Mouse (Mus musculus): Measurements from ENCODE around the gene Phex. TPM values are rescaled to one million over a fixed set of nuclear protein-coding genes. Genes with fewer than 3 reads are reported as not detected.

Gene Phex
- polyA plus RNA-seq (2012; rRNA removed): 0.95 and 1.1 TPM in 2 replicates

- WGBS: 36% methylated on average over 5 of the region's 5 CpGs
- no peak for DNase-seq
- TF ChIP-seq POLR2A (IDR thresholded peaks at IDR 0.05; ENCODE audit: borderline replicate concordance, insufficient read depth, low read length) (no peak), CTCF (IDR thresholded peaks at IDR 0.05; ENCODE audit: borderline replicate concordance, insufficient read depth, low read depth, low read length) (no peak)
- Histone ChIP-seq H3K4me1 (ENCODE audit: control insufficient read depth, insufficient read depth, low read length) (no peaks in the 10 kb centered on the region), H3K4me3 (replicated peaks; ENCODE audit: insufficient read depth, low read depth, low read length) (no peak within 1 kb of the TSS), H3K27ac (ENCODE audit: insufficient read depth, low read length) (no peak within 1 kb of the TSS), H3K27me3 (ENCODE audit: control insufficient read depth, insufficient read depth, low read length) (no peaks in the 10 kb centered on the region)
Observed at GRCm38 (mm10) chrX:157415212-157415611, at the start of gene Phex. TSS of gene Phex (minus strand) at chrX:157415312.

- Histone ChIP-seq H3K27ac (ENCODE audit: insufficient read depth, low read length) (no peak overlapping the region), H3K4me3 (replicated peaks; ENCODE audit: insufficient read depth, low read depth, low read length) (no peak overlapping the region), H3K27me3 (ENCODE audit: control insufficient read depth, insufficient read depth, low read length) (no peaks in the 10 kb centered on the region), H3K4me1 (ENCODE audit: control insufficient read depth, insufficient read depth, low read length) (no peaks in the 10 kb centered on the region)
- TF ChIP-seq CTCF (IDR thresholded peaks at IDR 0.05; ENCODE audit: borderline replicate concordance, insufficient read depth, low read depth, low read length) (no peak), POLR2A (IDR thresholded peaks at IDR 0.05; ENCODE audit: borderline replicate concordance, insufficient read depth, low read length) (no peak)
- peak in 1 of 2 experiments; percentile 26 for DNase-seq
- 62% methylated on average over 3 of the region's 3 CpGs for WGBS
Observed at GRCm38 (mm10) chrX:157462716-157463115, 47.6 kb upstream of the Phex start.

DNA sequence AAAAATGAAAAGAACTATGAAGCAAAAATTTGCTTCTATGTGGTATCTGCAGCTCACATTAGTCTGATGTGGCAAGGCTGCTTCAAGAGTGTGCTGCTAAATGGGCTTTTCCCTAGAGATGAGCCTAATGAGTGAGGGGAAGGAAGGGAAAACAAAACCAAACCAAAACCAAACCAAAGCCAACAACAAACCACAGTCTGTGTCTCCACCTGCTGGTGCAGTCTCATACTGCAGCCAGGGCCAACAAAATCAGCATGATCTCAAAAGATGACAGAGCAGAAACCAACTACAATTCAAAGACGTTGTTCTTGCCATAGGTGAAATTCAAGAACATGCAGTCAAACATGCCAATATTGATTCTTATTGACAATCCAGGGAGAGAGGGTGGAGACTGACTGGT is 39.3 kb upstream of the Phex start:
- whole genome bisulfite sequencing: 8% methylated on average over 1 of the region's 1 CpGs

DNA sequence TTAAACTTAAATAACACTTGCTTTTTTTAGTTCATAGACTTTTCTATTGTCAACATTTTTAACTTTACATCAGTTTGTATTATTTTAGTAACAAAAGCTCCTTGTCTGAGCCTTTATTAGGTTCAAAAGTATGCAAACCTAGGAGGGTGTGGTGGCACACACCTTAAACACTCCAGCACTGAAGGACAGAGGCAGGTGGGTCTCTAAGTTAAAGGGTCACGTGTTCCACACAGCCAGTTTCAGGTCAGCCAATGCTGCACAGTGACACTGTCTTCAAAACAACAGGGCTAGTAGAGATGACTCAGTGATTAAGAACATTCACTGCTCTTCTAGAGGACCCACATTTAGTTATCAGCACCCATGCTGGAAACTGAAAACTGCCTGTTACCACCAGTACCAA is 33.9 kb upstream of the Phex start:
- H3K4me3 ChIP-seq (replicated peaks; ENCODE audit: insufficient read depth, low read depth, low read length): no peak overlapping the region
- DNase-seq: no peak
- H3K27me3 ChIP-seq (ENCODE audit: control insufficient read depth, insufficient read depth, low read length): no peaks in the 10 kb centered on the region
- no peaks in the 10 kb centered on the region for H3K4me1 ChIP-seq (ENCODE audit: control insufficient read depth, insufficient read depth, low read length)
- H3K27ac ChIP-seq (ENCODE audit: insufficient read depth, low read length): no peak overlapping the region
- WGBS: 85% methylated on average over 1 of the region's 1 CpGs
- TF ChIP-seq CTCF (IDR thresholded peaks at IDR 0.05; ENCODE audit: borderline replicate concordance, insufficient read depth, low read depth, low read length): no peak
- TF ChIP-seq POLR2A (IDR thresholded peaks at IDR 0.05; ENCODE audit: borderline replicate concordance, insufficient read depth, low read length): no peak

More for the DNA sequence above, 39.3 kb upstream of the Phex start:
- no peak for TF ChIP-seq POLR2A (IDR thresholded peaks at IDR 0.05; ENCODE audit: borderline replicate concordance, insufficient read depth, low read length)
- TF ChIP-seq CTCF (IDR thresholded peaks at IDR 0.05; ENCODE audit: borderline replicate concordance, insufficient read depth, low read depth, low read length): peak; percentile 83
- H3K27me3 ChIP-seq (ENCODE audit: control insufficient read depth, insufficient read depth, low read length): no peaks in the 10 kb centered on the region
- peak; percentile 43 to 71 for DNase-seq
- no peak overlapping the region for H3K27ac ChIP-seq (ENCODE audit: insufficient read depth, low read length)
- H3K4me1 ChIP-seq (ENCODE audit: control insufficient read depth, insufficient read depth, low read length): no peaks in the 10 kb centered on the region
- H3K4me3 ChIP-seq (replicated peaks; ENCODE audit: insufficient read depth, low read depth, low read length): no peak overlapping the region

DNA sequence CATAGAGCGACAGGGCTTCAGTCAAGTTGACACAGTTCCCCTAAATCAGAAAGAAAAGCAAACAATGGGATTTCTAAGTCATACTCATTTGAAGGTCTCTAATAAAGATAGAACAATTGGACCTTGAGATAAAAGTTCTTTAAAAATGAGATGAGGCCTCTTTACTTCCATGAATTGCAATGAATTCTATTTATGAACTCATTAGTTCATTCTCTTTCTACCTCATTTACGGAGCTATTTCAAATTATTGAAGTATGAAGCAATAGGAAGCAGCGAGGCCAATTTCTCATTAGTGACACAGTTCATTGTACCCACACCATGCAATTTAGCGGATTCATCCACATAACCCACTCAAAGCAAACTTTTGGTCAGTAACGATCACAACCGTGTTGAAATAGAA is 32.3 kb upstream of the Phex start:
- Histone ChIP-seq H3K27me3 (ENCODE audit: control insufficient read depth, insufficient read depth, low read length) (no peaks in the 10 kb centered on the region), H3K4me1 (ENCODE audit: control insufficient read depth, insufficient read depth, low read length) (no peaks in the 10 kb centered on the region), H3K27ac (ENCODE audit: insufficient read depth, low read length) (no peak overlapping the region), H3K4me3 (replicated peaks; ENCODE audit: insufficient read depth, low read depth, low read length) (no peak overlapping the region)
- DNase-seq: no peak
- 88% methylated on average over 6 of the region's 6 CpGs for WGBS
- no peak for TF ChIP-seq POLR2A (IDR thresholded peaks at IDR 0.05; ENCODE audit: borderline replicate concordance, insufficient read depth, low read length)
- no peak for TF ChIP-seq CTCF (IDR thresholded peaks at IDR 0.05; ENCODE audit: borderline replicate concordance, insufficient read depth, low read depth, low read length)

DNA sequence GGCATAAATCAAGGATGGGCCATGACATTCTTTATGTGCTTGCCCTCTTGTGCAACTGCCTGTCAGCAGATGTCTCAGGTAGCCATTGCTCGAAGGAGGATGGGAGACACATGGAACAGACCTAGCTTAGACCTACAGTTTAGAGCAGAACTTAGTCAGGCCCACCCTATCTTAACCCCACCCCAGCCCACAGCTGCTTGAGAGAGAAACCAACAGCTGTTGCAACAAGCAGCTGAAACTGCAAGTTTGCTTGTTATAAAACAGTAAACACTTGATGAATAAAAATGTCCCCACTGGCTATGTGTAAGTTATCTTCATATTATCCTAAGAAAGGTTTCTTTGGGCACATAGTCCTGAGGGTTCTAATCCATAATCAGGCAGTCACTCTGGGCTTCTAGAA is 19.7 kb upstream of the Phex start:
- TF ChIP-seq POLR2A (IDR thresholded peaks at IDR 0.05; ENCODE audit: borderline replicate concordance, insufficient read depth, low read length): no peak
- no peak for TF ChIP-seq CTCF (IDR thresholded peaks at IDR 0.05; ENCODE audit: borderline replicate concordance, insufficient read depth, low read depth, low read length)
- H3K27ac ChIP-seq (ENCODE audit: insufficient read depth, low read length): no peak overlapping the region
- no peak overlapping the region for H3K4me3 ChIP-seq (replicated peaks; ENCODE audit: insufficient read depth, low read depth, low read length)
- H3K27me3 ChIP-seq (ENCODE audit: control insufficient read depth, insufficient read depth, low read length): no peaks in the 10 kb centered on the region
- no peaks in the 10 kb centered on the region for H3K4me1 ChIP-seq (ENCODE audit: control insufficient read depth, insufficient read depth, low read length)
- no peak for DNase-seq
- 75% methylated on average over 1 of the region's 1 CpGs for whole genome bisulfite sequencing

GRCm38 (mm10) chrX:157419451-157419850 is 4.3 kb upstream of the Phex start:
- WGBS: 65% methylated on average over 2 of the region's 2 CpGs
- H3K27me3 ChIP-seq (ENCODE audit: control insufficient read depth, insufficient read depth, low read length): no peaks in the 10 kb centered on the region
- TF ChIP-seq CTCF (IDR thresholded peaks at IDR 0.05; ENCODE audit: borderline replicate concordance, insufficient read depth, low read depth, low read length): no peak
- TF ChIP-seq POLR2A (IDR thresholded peaks at IDR 0.05; ENCODE audit: borderline replicate concordance, insufficient read depth, low read length): no peak

GRCm38 (mm10) chrX:157404919-157405318 is 10.2 kb downstream of the Phex start:
- H3K4me1 ChIP-seq (ENCODE audit: control insufficient read depth, insufficient read depth, low read length): no peaks in the 10 kb centered on the region
- no peak for DNase-seq
- H3K27ac ChIP-seq (ENCODE audit: insufficient read depth, low read length): no peak overlapping the region
- TF ChIP-seq POLR2A (IDR thresholded peaks at IDR 0.05; ENCODE audit: borderline replicate concordance, insufficient read depth, low read length): no peak
- TF ChIP-seq CTCF (IDR thresholded peaks at IDR 0.05; ENCODE audit: borderline replicate concordance, insufficient read depth, low read depth, low read length): no peak
- no peak overlapping the region for H3K4me3 ChIP-seq (replicated peaks; ENCODE audit: insufficient read depth, low read depth, low read length)
- 46% methylated on average over 6 of the region's 6 CpGs for WGBS
- H3K27me3 ChIP-seq (ENCODE audit: control insufficient read depth, insufficient read depth, low read length): no peaks in the 10 kb centered on the region

More at GRCm38 (mm10) chrX:157419451-157419850, 4.3 kb upstream of the Phex start:
- Histone ChIP-seq H3K27ac (ENCODE audit: insufficient read depth, low read length) (no peak overlapping the region), H3K4me3 (replicated peaks; ENCODE audit: insufficient read depth, low read depth, low read length) (no peak overlapping the region), H3K4me1 (ENCODE audit: control insufficient read depth, insufficient read depth, low read length) (no peaks in the 10 kb centered on the region)
- no peak for DNase-seq

Data from cerebellum, adult 2 months (tissue).